Mouse (Mus musculus) thymus, adult 2 months (tissue): ENCODE data around the gene Epb41.

ENCODE experiments used
- CTCF ChIP-seq: fragments of 200-500 bp; IDR thresholded peaks from 2 replicates; pipeline ENCODE4 v1.5.1; 2012; ENCODE audit warnings: mild to moderate bottlenecking, control low read depth, low read length, moderate library complexity, borderline replicate concordance; ENCODE audit not compliant: control insufficient read depth, poor library complexity, insufficient read depth; ENCODE audit errors: extremely low read depth
- POLR2A ChIP-seq: fragments of 200-500 bp; IDR thresholded peaks from 2 replicates; pipeline ENCODE4 v1.6.1; 2012; ENCODE audit warnings: mild to moderate bottlenecking, low read length, control low read depth, moderate library complexity; ENCODE audit not compliant: control insufficient read depth, poor library complexity, insufficient read depth; ENCODE audit errors: extremely low read depth

- TF ChIP-seq CTCF (no peak), POLR2A (no peak)
These were observed 59.7 kb downstream of the Epb41 start for GRCm38 (mm10) chr4:132015374-132015773.
